Mouse (Mus musculus) mouse trophoblast stem cell (cell line): ENCODE results near the gene Vmn1r71.
"Not testable (repeated sequence)": the region's sequence is repeated elsewhere in the genome, so short reads cannot be mapped to it uniquely, and the experiment has no call there.

Experiments used
- in situ Hi-C, 2 experiments: fragments of 300-500 bp; cut with MseI, MboI; formaldehyde crosslinking; loops; 2 replicates in 1 of 2; 3 replicates in 1 of 2; pipeline ENCODE4 v1.15.1; 2025

Vmn1r71 gene

GRCm38 (mm10) chr7:10754264-10754663, at the start of gene Vmn1r71:
TSS of gene Vmn1r71 (minus strand) at chr7:10754364.
- in situ Hi-C loops, result no loop called here

DNA sequence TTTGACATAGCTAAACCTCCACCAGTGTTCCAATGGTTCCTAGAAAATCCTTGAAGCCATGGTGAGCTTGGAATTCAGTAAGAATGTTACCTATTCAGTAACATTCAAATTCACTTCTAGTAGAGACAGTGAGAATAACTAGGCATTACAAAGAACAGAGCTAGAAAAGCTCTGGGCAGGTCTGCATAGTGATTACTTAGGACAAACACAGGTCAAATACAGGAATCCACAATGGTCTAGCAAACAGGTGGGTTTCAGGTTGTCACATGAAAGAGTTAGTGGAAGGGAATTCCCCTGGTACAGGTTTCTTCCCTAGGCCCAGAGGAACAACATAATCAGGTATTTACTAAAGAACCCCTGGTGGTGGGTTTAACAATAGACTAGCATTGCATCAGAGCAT, 3.4 kb upstream of the Vmn1r71 start:
- in situ Hi-C loops, result not testable (repeated sequence)
